Mouse (Mus musculus) embryonic facial prominence, embryonic 10.5 days (tissue): ENCODE results near the gene Dgkz. TPM values are rescaled to one million over a fixed set of nuclear protein-coding genes. Genes with fewer than 3 reads are reported as not detected.

Experiments
- DNase-seq: peaks from one replicate; pipeline ENCODE4 v3.0.0-alpha.2; 2017; ENCODE audit warnings: low spot score
- H3K27ac ChIP-seq: fragments of 300-500 bp; sonication (generic); replicated peaks from 2 replicates; pipeline ENCODE4 v1.5.1; 2016; ENCODE audit warnings: mild to moderate bottlenecking
- H3K27me3 ChIP-seq: fragments of 300-500 bp; sonication (generic); replicated peaks from 2 replicates; pipeline ENCODE4 v1.6.1; 2016; ENCODE audit warnings: low read depth, mild to moderate bottlenecking; ENCODE audit not compliant: poor library complexity, severe bottlenecking
- H3K36me3 ChIP-seq: fragments of 300-500 bp; sonication (generic); replicated peaks from 2 replicates; pipeline ENCODE4 v1.6.1; 2016; ENCODE audit warnings: mild to moderate bottlenecking, moderate library complexity
- H3K4me1 ChIP-seq: fragments of 300-500 bp; sonication (generic); 2 replicates; pipeline ENCODE4 v1.6.1; 2016
- H3K4me3 ChIP-seq: fragments of 300-500 bp; sonication (generic); 2 replicates; pipeline ENCODE4 v1.5.1; 2016; ENCODE audit warnings: mild to moderate bottlenecking, moderate library complexity
- H3K9me3 ChIP-seq: fragments of 300-500 bp; sonication (generic); 2 replicates; pipeline ENCODE4 v1.6.1; 2016; ENCODE audit warnings: mild to moderate bottlenecking
- WGBS: fragments of 180-500 bp; shearing (Covaris S2); methylation state at CpG from one replicate; pipeline ENCODE4 v1.1.7; 2016; 5-methylcytosine and 5-hydroxymethylcytosine counted together
- polyA plus RNA-seq: library from polyadenylated mRNA; unstranded; fragments of >200 nt; fragmentation: Nextera tagmentation; extraction: Ambion mirVana; gene quantifications from 2 replicates; pipeline ENCODE4 v1.2.1, GENCODE M21; 2016

Gene Dgkz
- polyA plus RNA-seq, 1 experiment from 2014 or later: 42.1 TPM

GRCm38 (mm10) chr2:91984906-91985525, 9.4 kb upstream of the Dgkz start:
- DNase-seq: no peak
- Histone ChIP-seq H3K27me3 (peaks cover 10% of the 10 kb centered on the region; the same call in 1 of the 2 replicates), H3K27ac (peak overlapping the region; percentile 85), H3K9me3 (no peaks in the 10 kb centered on the region), H3K4me1 (peaks cover 57% of the 10 kb centered on the region), H3K4me3 (peak overlapping the region; percentile 34; the same call in 1 of the 2 replicates), H3K36me3 (no peaks in the 10 kb centered on the region)
- WGBS: 33% methylated on average over 9 of the region's 9 CpGs

DNA sequence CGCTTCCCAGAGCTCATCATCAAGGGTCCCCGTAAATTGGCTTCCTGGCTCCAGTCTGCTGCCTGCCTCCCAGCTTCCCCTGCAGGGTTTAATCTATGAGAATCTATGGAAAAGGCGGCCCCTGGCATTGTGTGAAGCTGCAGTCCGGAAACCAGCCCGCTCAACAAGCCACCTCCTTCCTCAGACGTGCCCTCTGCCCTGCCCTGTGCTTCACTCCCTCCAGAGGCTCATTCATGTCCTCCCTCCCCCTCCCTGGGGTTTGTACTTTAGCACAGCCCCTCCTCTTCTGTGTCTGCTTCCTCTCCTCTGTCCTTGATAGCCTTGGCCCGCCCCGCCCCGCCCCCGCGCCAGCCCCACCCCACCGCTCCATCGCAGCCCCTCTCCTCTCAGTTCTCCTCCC, 8.8 kb upstream of the Dgkz start:
- H3K27me3 ChIP-seq: peaks cover 12% of the 10 kb centered on the region

GRCm38 (mm10) chr2:91980830-91981229, 5.2 kb upstream of the Dgkz start:
- Histone ChIP-seq H3K36me3 (no peaks in the 10 kb centered on the region), H3K9me3 (no peaks in the 10 kb centered on the region), H3K4me1 (peaks cover 67% of the 10 kb centered on the region), H3K27me3 (peaks cover 38% of the 10 kb centered on the region), H3K4me3 (no peak overlapping the region), H3K27ac (peak overlapping the region; percentile 63)
- WGBS: 41% methylated on average over 5 of the region's 5 CpGs
- no peak for DNase-seq

More for the DNA sequence above, 8.8 kb upstream of the Dgkz start:
- Histone ChIP-seq H3K27ac (peak overlapping the region; percentile 85), H3K36me3 (no peaks in the 10 kb centered on the region), H3K4me3 (peak overlapping the region; percentile 34), H3K4me1 (peaks cover 62% of the 10 kb centered on the region), H3K9me3 (no peaks in the 10 kb centered on the region)
- peak; percentile 90 for DNase-seq
- WGBS: 1% methylated on average over 12 of the region's 13 CpGs

- 12% methylated on average over 4 of the region's 4 CpGs for WGBS
- H3K27me3 ChIP-seq: peaks cover 44% of the 10 kb centered on the region
- peak overlapping the region; percentile 63 for H3K27ac ChIP-seq
- no peak for DNase-seq
- peaks cover 67% of the 10 kb centered on the region for H3K4me1 ChIP-seq
- no peaks in the 10 kb centered on the region for H3K36me3 ChIP-seq
- no peak overlapping the region for H3K4me3 ChIP-seq
- no peaks in the 10 kb centered on the region for H3K9me3 ChIP-seq
These were observed 4.6 kb upstream of the Dgkz start for GRCm38 (mm10) chr2:91980245-91980644.

DNA sequence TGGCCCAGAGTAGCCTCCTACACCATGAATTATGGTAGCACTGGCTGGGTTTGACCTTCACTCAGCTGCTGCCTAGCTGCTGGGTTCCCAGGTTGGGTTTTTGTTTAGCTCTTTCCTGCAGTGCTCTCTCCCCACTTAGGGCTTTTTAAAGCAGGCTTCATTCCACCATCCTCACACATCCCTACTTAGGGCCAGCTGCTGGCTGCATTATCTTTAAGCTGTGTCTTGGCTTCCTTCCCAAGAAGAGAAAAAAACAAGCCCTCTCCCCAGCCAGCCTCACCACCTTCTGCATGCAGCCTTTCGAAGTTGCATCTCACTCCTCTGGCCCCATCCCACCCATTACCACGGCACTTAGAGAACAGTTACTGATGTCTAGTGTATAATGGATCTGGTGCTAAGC, 2.9 kb upstream of the Dgkz start:
- WGBS: 41% methylated on average over 2 of the region's 2 CpGs
- Histone ChIP-seq H3K27ac (peak overlapping the region; percentile 27; the same call in 1 of the 2 replicates), H3K9me3 (no peaks in the 10 kb centered on the region), H3K4me3 (no peak overlapping the region), H3K36me3 (no peaks in the 10 kb centered on the region), H3K4me1 (peaks cover 61% of the 10 kb centered on the region), H3K27me3 (peaks cover 61% of the 10 kb centered on the region)
- no peak for DNase-seq

GRCm38 (mm10) chr2:91977960-91978359, 2.3 kb upstream of the Dgkz start:
- H3K9me3 ChIP-seq: no peaks in the 10 kb centered on the region
- H3K4me3 ChIP-seq: no peak overlapping the region
- peaks cover 67% of the 10 kb centered on the region for H3K27me3 ChIP-seq
- H3K36me3 ChIP-seq: no peaks in the 10 kb centered on the region
- 81% methylated on average over 4 of the region's 4 CpGs for WGBS
- DNase-seq: no peak
- peaks cover 62% of the 10 kb centered on the region for H3K4me1 ChIP-seq
- H3K27ac ChIP-seq: peak overlapping the region; percentile 27; the same call in 1 of the 2 replicates

DNA sequence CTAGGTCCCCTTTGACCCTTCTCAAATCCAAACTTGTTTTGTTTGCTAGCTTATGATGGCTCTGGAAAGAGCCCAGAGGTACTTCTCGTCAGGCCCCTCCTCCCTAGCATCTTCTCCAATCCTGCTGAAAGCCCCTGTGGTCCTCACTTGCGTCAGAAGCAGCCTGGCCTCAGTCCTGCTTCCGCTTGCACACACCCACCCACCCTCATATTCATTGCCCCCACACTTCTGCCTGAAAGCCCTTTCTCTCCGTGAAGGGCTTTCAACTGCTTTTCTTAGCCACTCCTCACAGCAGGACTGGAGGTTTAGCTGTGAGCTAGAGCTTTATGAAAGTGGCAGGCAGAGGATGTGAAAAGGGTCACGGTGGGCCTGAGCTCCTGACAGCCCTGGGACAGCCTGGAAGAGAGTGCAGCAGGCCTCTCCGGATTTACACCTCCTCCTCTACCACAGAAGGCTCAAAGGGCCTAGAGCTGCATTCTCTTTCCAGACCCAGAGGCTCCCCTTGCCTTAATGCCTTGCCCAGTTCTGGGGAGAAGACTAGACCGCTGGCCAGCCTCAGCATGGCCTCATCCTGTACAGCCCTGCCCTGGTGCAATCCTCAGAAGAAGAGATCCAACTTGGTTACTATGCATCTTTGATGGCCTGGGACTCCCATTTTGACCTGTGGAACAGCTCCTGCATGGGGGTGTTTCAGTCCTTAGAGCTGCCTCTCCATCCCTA, 2.1 kb downstream of the Dgkz start:
- Histone ChIP-seq H3K27me3 (peaks cover 96% of the 10 kb centered on the region), H3K4me1 (peaks cover 54% of the 10 kb centered on the region), H3K4me3 (no peak overlapping the region), H3K27ac (no peak overlapping the region), H3K36me3 (no peaks in the 10 kb centered on the region), H3K9me3 (no peaks in the 10 kb centered on the region)
- DNase-seq: no peak
- WGBS: 26% methylated on average over 7 of the region's 7 CpGs

GRCm38 (mm10) chr2:91972121-91972566, 3.5 kb downstream of the Dgkz start:
- H3K4me1 ChIP-seq: peaks cover 57% of the 10 kb centered on the region
- WGBS: 43% methylated on average over 13 of the region's 13 CpGs

DNA sequence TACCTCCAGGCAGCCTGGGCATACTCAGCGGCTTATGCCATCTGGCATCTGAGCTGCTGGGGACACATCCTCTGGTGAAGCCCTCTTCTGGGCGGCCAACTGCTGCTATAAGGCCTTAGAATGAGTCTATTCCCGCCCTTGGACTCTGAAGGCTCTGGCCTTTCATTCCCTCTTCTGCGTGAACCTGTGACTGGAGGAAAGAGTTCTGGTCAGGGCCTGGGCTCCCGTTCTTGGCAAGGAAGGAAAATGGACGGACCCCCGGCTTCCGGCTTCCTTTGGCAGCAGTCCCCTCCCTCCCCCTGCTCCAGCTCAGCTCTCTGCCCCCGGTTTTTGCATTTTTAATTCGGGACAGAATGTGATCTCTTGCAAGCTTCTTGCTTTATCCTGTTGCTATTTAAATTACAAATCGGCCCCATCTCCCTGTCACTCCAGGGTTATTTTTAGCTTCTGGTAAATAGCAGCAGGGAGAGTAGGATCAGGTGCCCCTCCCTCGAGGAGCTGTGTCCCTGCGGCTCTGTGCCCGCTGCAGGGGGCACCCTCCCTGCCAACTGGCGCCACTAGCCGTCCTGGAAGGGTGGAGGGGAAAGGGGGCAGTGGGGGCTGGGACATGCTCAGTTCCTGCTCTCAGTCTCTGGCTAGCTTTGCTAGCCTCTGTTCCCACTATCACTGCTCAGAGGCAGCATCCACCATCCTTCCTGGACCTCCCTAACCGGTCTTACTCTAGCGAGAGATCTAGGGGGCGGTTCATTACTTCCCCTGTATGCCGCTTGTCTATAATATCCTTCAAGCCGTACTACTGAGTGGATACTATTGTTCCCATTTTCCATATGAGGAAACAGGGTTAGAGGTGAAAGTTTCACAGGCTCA, 4.2 kb downstream of the Dgkz start:
- Histone ChIP-seq H3K27ac (peak overlapping the region; percentile 55), H3K4me1 (peaks cover 57% of the 10 kb centered on the region), H3K36me3 (no peaks in the 10 kb centered on the region), H3K27me3 (peaks cover 79% of the 10 kb centered on the region), H3K9me3 (no peaks in the 10 kb centered on the region), H3K4me3 (0 out of 2 replicates have a peak overlapping the region, but pooled peaks have one; percentile 11)
- no peak for DNase-seq
- 17% methylated on average over 21 of the region's 21 CpGs for WGBS

More at GRCm38 (mm10) chr2:91972121-91972566, 3.5 kb downstream of the Dgkz start:
- Histone ChIP-seq H3K27ac (no peak overlapping the region), H3K4me3 (no peak overlapping the region), H3K9me3 (no peaks in the 10 kb centered on the region), H3K36me3 (no peaks in the 10 kb centered on the region), H3K27me3 (peaks cover 82% of the 10 kb centered on the region)
- DNase-seq: no peak

DNA sequence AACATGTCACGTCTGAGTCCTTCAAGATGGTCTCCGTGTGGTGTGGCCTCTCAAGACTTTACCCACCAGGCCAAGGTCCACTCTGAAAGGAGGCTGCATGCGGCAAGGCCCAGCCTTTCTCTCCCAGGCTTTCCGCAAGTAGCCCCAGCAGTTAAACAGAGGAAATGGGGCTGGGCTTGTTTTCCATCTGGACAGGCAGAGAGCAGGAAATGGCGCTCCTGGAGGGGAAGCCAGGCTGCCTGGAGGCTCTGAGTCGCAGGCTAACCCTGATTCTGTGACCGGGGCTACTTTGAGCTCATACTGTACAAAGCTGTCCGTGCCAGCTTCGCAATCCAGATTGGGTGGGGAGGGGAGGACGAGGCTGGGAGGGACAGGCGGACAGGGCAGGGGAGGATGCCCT, 7.7 kb downstream of the Dgkz start:
- 0 out of 2 replicates have a peak overlapping the region, but pooled peaks have one; percentile 4 for H3K4me3 ChIP-seq
- no peaks in the 10 kb centered on the region for H3K9me3 ChIP-seq
- H3K36me3 ChIP-seq: no peaks in the 10 kb centered on the region
- peak; percentile 37 for DNase-seq
- peaks cover 65% of the 10 kb centered on the region for H3K27me3 ChIP-seq
- H3K4me1 ChIP-seq: peaks cover 57% of the 10 kb centered on the region
- H3K27ac ChIP-seq: peak overlapping the region; percentile 79
- 57% methylated on average over 11 of the region's 11 CpGs for WGBS

- H3K4me3 ChIP-seq: no peak overlapping the region
- H3K27ac ChIP-seq: no peak overlapping the region
- DNase-seq: no peak
- no peaks in the 10 kb centered on the region for H3K9me3 ChIP-seq
- peaks cover 56% of the 10 kb centered on the region for H3K4me1 ChIP-seq
- no peaks in the 10 kb centered on the region for H3K36me3 ChIP-seq
- WGBS: 84% methylated on average over 5 of the region's 5 CpGs
- H3K27me3 ChIP-seq: peaks cover 49% of the 10 kb centered on the region
These were observed 9.3 kb downstream of the Dgkz start for GRCm38 (mm10) chr2:91966367-91966766.

GRCm38 (mm10) chr2:91965417-91965816, 10.2 kb downstream of the Dgkz start:
- H3K27ac ChIP-seq: peak overlapping the region; percentile 80
- DNase-seq: peak; percentile 68
- 13% methylated on average over 20 of the region's 20 CpGs for WGBS
- no peaks in the 10 kb centered on the region for H3K9me3 ChIP-seq
- peaks cover 53% of the 10 kb centered on the region for H3K4me1 ChIP-seq
- H3K27me3 ChIP-seq: peaks cover 40% of the 10 kb centered on the region
- peak overlapping the region; percentile 95 for H3K4me3 ChIP-seq
- peaks cover 4% of the 10 kb centered on the region; the same call in 1 of the 2 replicates for H3K36me3 ChIP-seq
